In the genomic region with DNA sequence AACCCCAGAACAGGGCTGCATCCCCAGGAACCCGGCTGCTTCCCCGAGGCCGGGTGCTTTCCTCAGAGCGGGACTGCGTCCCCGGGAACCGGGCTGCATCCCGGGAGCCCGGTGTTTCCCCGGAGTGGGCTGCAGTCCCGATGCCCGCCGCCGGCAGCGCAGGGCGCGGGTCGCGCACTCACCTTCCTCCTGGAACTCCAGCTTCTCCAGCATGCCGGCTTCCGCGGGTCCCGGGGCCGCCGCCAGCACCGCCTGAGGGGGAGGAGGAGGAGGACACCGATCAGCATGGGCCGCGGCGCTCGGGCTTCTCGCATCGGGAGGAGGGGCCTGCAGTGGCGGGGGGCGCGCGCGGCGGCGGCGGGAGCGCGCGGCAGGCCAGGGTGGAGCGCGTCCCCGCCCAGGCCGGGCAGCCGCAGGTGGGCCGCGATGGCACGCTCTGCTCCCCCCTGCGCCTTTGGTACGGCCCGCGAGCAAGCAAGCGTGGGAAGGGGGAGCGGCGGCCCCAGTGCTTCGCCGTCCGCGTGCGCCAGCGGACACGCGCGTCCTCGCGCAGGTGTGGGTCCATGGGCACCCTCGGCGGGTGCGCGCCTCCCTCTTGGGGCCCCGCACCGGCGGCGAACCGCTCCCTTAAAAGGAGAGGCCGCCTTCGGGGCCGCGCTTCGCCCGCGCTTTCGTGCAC, we compare ENCODE assay signal across 8 mouse cellular contexts.
DNase-seq lines count a peak whose midpoint lies in the region; ATAC-seq lines count a peak whose summit lies in the region.

No protein-coding gene starts in this region.

- ATAC-seq in embryonic facial prominence, embryonic 14.5 days (ENCODE audit: low read depth), result peak; percentile 96
- ATAC-seq in heart, embryonic 11.5 days (replicated peaks; ENCODE audit: insufficient number of reproducible peaks, low FRiP score, low TSS enrichment), result peak; percentile 84
- peak; percentile 97 for ATAC-seq in kidney, embryonic 16.5 days (ENCODE audit: low FRiP score, low TSS enrichment)
- peak; percentile 85 for ATAC-seq in liver, embryonic 11.5 days (replicated peaks; ENCODE audit: low FRiP score)
- peak; percentile 89 for ATAC-seq in stomach, embryonic 15.5 days (ENCODE audit: insufficient read depth, low FRiP score, low read depth)

- 0 out of 2 replicates have a peak, but pooled peaks cover 3% of the 10 kb centered on the region for H3K9me3 ChIP-seq in embryonic facial prominence, embryonic 14.5 days (ENCODE audit: control insufficient read depth, low read length)
- H3K9me3 ChIP-seq in heart, embryonic 11.5 days (replicated peaks; ENCODE audit: control insufficient read depth, low read length), result no peaks in the 10 kb centered on the region
- no peaks in the 10 kb centered on the region for H3K9me3 ChIP-seq in kidney, embryonic 16.5 days (ENCODE audit: low read length)
- no peaks in the 10 kb centered on the region for H3K9me3 ChIP-seq in liver, embryonic 11.5 days (ENCODE audit: control insufficient read depth, low read length)
- no peaks in the 10 kb centered on the region for H3K9me3 ChIP-seq in stomach, embryonic 15.5 days

- H3K27ac ChIP-seq in embryonic facial prominence, embryonic 14.5 days (replicated peaks; ENCODE audit: low read depth, low read length), result peak overlapping the region; percentile 88
- peak overlapping the region; percentile 94 for H3K27ac ChIP-seq in heart, embryonic 11.5 days (ENCODE audit: low read depth, low read length)
- H3K27ac ChIP-seq in kidney, embryonic 16.5 days (ENCODE audit: low read length), result peak overlapping the region; percentile 97
- H3K27ac ChIP-seq in liver, embryonic 11.5 days (ENCODE audit: low read depth, low read length), result peak overlapping the region; percentile 75
- peak overlapping the region; percentile 93 for H3K27ac ChIP-seq in stomach, embryonic 15.5 days

- H3K4me1 ChIP-seq in embryonic facial prominence, embryonic 14.5 days (ENCODE audit: control insufficient read depth, insufficient read depth, low read length), result peaks cover 8% of the 10 kb centered on the region
- peaks cover 21% of the 10 kb centered on the region for H3K4me1 ChIP-seq in heart, embryonic 11.5 days (ENCODE audit: control insufficient read depth, insufficient read depth, low read length)
- H3K4me1 ChIP-seq in kidney, embryonic 16.5 days (ENCODE audit: insufficient read depth, low read length), result peaks cover 15% of the 10 kb centered on the region
- peaks cover 9% of the 10 kb centered on the region for H3K4me1 ChIP-seq in liver, embryonic 11.5 days (replicated peaks; ENCODE audit: control insufficient read depth, insufficient read depth, low read length)
- H3K4me1 ChIP-seq in stomach, embryonic 15.5 days, result no peaks in the 10 kb centered on the region

- DNase-seq in B cell, adult 2 months, result peak; percentile 93 to 94
- DNase-seq in adrenal gland, postnatal 4 days (ENCODE audit: low spot score in 2 of 2), result peak; percentile 62 to 72
- DNase-seq in embryonic facial prominence, embryonic 14.5 days (ENCODE audit: low spot score), result peak; percentile 94
- DNase-seq in liver, embryonic 11.5 days (ENCODE audit: low spot score), result peak; percentile 85
- peak; percentile 93 for DNase-seq in neural tube, embryonic 10.5 days (ENCODE audit: extremely low spot score, low spot score)

- H3K4me2 ChIP-seq in embryonic facial prominence, embryonic 14.5 days (ENCODE audit: low read depth, low read length), result peak overlapping the region; percentile 79
- H3K4me2 ChIP-seq in heart, embryonic 11.5 days, result peak overlapping the region; percentile 68
- H3K4me2 ChIP-seq in kidney, embryonic 16.5 days (replicated peaks; ENCODE audit: low read depth, low read length), result peak overlapping the region; percentile 81
- H3K4me2 ChIP-seq in liver, embryonic 11.5 days, result peak overlapping the region; percentile 86
- peak overlapping the region; percentile 85 for H3K4me2 ChIP-seq in stomach, embryonic 15.5 days

- peak overlapping the region; percentile 83 for H3K9ac ChIP-seq in embryonic facial prominence, embryonic 14.5 days (ENCODE audit: low read depth, low read length)
- peak overlapping the region; percentile 96 for H3K9ac ChIP-seq in heart, embryonic 11.5 days (ENCODE audit: low read depth, low read length)
- peak overlapping the region; percentile 91 for H3K9ac ChIP-seq in kidney, embryonic 16.5 days (replicated peaks; ENCODE audit: low read length)
- peak overlapping the region; percentile 68 for H3K9ac ChIP-seq in liver, embryonic 11.5 days (ENCODE audit: low read depth, low read length)
- peak overlapping the region; percentile 91 for H3K9ac ChIP-seq in stomach, embryonic 15.5 days

- H3K36me3 ChIP-seq in embryonic facial prominence, embryonic 14.5 days (ENCODE audit: control insufficient read depth, insufficient read depth, low read length), result no peaks in the 10 kb centered on the region
- H3K36me3 ChIP-seq in heart, embryonic 11.5 days (ENCODE audit: control insufficient read depth, insufficient read depth, low read length), result peaks cover 6% of the 10 kb centered on the region
- H3K36me3 ChIP-seq in kidney, embryonic 16.5 days (ENCODE audit: insufficient read depth, low read length), result no peaks in the 10 kb centered on the region
- H3K36me3 ChIP-seq in liver, embryonic 11.5 days (ENCODE audit: control insufficient read depth, insufficient read depth, low read length), result no peaks in the 10 kb centered on the region
- no peaks in the 10 kb centered on the region for H3K36me3 ChIP-seq in stomach, embryonic 15.5 days

- peak overlapping the region; percentile 78 for H3K4me3 ChIP-seq in embryonic facial prominence, embryonic 14.5 days (ENCODE audit: low read depth, low read length)
- peak overlapping the region; percentile 91 for H3K4me3 ChIP-seq in heart, embryonic 11.5 days (ENCODE audit: low read depth, low read length)
- peak overlapping the region; percentile 86 for H3K4me3 ChIP-seq in kidney, embryonic 16.5 days (ENCODE audit: low read length)
- H3K4me3 ChIP-seq in liver, embryonic 11.5 days (ENCODE audit: low read depth, low read length), result peak overlapping the region; percentile 87
- peak overlapping the region; percentile 85 for H3K4me3 ChIP-seq in stomach, embryonic 15.5 days (replicated peaks)

- 2% methylated on average over 12 of the region's 87 CpGs for WGBS in embryonic facial prominence, embryonic 14.5 days
- under 1% methylated on average over 63 of the region's 87 CpGs for WGBS in heart, embryonic 11.5 days (ENCODE audit: insufficient replicate concordance)
- WGBS in kidney, embryonic 16.5 days, result under 1% methylated on average over 70 of the region's 87 CpGs
- WGBS in liver, embryonic 11.5 days, result 0% methylated on average over 53 of the region's 87 CpGs
- under 1% methylated on average over 70 of the region's 87 CpGs for WGBS in stomach, embryonic 15.5 days

- H3K27me3 ChIP-seq in embryonic facial prominence, embryonic 14.5 days (replicated peaks; ENCODE audit: control insufficient read depth, insufficient read depth, low read length), result no peaks in the 10 kb centered on the region
- H3K27me3 ChIP-seq in heart, embryonic 11.5 days (ENCODE audit: control insufficient read depth, insufficient read depth, low read length), result no peaks in the 10 kb centered on the region
- no peaks in the 10 kb centered on the region for H3K27me3 ChIP-seq in kidney, embryonic 16.5 days (ENCODE audit: insufficient read depth, low read length)
- H3K27me3 ChIP-seq in liver, embryonic 11.5 days (replicated peaks; ENCODE audit: control insufficient read depth, insufficient read depth, low read length), result no peaks in the 10 kb centered on the region
- H3K27me3 ChIP-seq in stomach, embryonic 15.5 days (replicated peaks), result no peaks in the 10 kb centered on the region

Comparison
In these comparisons a context has a peak if more than half of its experiments do, and no peak if none do; other contexts are left out.
1. Peak in every context shown above with its lines: DNase-seq, ATAC-seq, H3K4me3 ChIP-seq and H3K27ac ChIP-seq.